Mouse (Mus musculus): ENCODE data around the gene Atrnl1. TPM values are rescaled to one million over a fixed set of nuclear protein-coding genes. Genes with fewer than 3 reads are reported as not detected.
"Not testable (repeated sequence)": the region's sequence is repeated elsewhere in the genome, so short reads cannot be mapped to it uniquely, and the experiment has no call there.

The Atrnl1 gene
- total RNA-seq, 2 experiments from 2014 or later, result 3.1 to 3.5 TPM

DNA sequence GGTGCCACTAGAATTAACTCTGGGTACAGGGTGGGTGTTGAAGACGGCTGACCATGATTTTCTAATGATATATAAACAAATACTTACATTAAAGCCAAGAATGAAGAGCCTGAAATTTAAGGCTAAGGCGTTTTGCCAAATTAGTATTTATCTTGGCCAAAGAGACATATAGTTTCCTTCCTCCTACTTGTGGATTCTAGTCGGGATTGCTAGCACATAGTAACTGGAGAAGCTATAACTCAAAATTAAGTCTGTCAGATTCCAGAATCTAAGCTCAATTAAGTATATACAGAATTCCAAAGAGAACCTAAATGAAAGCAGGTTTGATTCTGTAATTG, 192.6 kb downstream of the Atrnl1 start:
- no peak for ATAC-seq (replicated peaks; ENCODE audit: low FRiP score, poor library complexity, severe bottlenecking)

GRCm38 (mm10) chr19:57808363-57808762, 197.5 kb downstream of the Atrnl1 start:
- no peak for ATAC-seq (replicated peaks; ENCODE audit: low FRiP score, poor library complexity, severe bottlenecking)

DNA sequence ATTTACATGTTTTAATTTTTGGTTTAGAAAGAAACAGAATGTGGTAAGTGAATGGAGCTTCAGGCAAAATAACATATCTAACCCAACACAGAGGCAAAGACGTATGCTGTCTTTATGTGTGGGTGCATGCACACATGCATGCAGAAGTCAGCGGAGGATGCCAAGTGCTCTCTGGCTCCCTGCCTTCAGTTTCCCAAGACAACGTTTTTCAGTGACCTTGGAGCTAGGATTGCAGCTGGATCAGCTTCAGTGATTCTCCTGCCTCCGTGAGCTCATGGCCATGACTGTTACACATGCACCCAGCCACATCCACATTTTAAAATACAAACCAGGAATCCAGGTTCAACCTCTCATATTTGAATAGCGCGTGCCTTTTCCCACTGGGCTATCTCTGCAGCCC, 203.5 kb downstream of the Atrnl1 start:
- ATAC-seq (replicated peaks; ENCODE audit: low FRiP score, poor library complexity, severe bottlenecking), result no peak

DNA sequence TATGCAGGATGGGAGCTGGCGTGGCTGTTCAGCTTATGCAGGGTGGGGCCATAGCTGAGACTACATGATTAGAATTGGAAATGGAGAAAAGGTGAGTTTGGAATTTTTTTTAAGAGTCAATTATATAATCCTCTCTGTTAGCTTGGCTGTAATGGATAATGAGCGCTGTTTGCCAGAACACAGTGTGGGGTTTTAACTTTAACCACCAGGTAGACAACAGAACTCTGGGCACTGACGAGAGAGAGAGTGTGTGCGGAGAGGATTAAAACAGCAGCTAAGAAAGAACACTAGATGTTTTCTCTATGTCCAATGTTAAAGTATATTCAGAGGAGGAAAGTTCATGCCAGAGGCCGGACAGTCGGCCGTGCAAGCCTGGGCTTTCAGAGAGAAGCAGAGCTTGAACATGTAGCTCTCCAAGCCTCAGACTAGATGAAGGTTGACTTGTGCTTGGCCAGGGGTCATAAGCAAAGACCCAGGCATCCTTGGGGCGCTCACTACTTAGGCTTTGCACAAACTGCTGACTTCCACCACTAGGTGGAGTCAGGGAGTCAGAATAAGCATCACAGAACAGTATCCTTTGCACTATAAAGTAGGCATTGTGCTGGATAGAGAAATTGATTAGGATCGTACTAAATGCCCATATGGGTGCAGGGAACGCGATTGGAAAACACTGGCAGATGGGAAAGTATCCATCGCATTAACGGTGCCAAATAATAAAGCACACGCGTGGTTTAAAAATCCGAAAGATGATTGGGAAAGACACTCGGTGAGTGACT, 205.6 kb downstream of the Atrnl1 start:
- ATAC-seq (replicated peaks; ENCODE audit: low FRiP score, poor library complexity, severe bottlenecking), result no peak

GRCm38 (mm10) chr19:57817736-57818135, 206.9 kb downstream of the Atrnl1 start:
- ATAC-seq (replicated peaks; ENCODE audit: low FRiP score, poor library complexity, severe bottlenecking), result no peak

GRCm38 (mm10) chr19:57823446-57823845, 212.6 kb downstream of the Atrnl1 start:
- ATAC-seq (replicated peaks; ENCODE audit: low FRiP score, poor library complexity, severe bottlenecking), result no peak

DNA sequence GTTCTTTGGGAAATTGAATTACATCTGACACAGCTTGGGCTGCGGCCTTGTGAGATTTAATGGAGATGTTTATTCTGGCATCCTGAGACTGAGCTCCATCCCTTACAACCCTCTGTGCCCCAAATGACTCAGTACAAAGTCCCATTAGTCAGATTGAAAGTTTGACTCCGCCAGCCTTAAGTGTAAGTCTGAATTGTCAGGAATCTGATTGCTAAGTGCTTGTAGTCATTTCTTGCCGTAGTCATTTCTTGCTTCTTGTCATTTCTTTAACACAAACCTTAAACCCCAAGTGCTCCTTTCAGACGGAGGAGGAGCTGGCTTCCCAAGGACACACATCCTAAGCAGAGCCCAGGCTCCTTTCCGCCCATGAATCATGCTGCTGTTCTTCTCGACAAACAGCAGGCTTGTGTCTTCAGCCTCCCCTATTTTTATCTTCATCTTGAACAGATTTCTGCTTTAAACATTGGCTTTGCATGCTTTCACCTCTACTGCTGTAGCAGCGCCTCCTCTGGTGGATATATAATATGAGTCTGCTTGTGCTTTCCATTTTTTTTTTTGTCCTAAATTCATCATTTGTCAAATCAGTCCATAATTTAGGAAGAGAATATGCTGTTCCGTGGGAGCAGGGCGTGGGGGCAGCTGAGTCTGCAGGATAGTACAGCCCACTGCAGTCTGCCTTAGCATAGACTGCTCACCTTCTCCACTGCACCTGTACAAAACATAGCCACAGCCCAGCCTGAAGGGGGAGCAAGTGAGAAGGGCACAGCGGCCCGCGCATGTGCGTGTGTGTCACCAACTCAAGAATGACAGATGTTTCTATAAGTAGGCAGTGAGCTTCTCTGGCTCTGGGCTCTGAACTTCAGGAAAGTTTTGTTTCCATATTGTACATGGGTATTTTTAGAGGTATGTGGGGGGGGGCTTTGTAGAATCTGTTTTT, 214.7 kb downstream of the Atrnl1 start:
- no peak for ATAC-seq (replicated peaks; ENCODE audit: low FRiP score, poor library complexity, severe bottlenecking)

GRCm38 (mm10) chr19:57833083-57833482, 222.2 kb downstream of the Atrnl1 start:
- no peak for ATAC-seq (replicated peaks; ENCODE audit: low FRiP score, poor library complexity, severe bottlenecking)

GRCm38 (mm10) chr19:57837882-57838281, 227.0 kb downstream of the Atrnl1 start:
- no peak for ATAC-seq (replicated peaks; ENCODE audit: low FRiP score, poor library complexity, severe bottlenecking)

DNA sequence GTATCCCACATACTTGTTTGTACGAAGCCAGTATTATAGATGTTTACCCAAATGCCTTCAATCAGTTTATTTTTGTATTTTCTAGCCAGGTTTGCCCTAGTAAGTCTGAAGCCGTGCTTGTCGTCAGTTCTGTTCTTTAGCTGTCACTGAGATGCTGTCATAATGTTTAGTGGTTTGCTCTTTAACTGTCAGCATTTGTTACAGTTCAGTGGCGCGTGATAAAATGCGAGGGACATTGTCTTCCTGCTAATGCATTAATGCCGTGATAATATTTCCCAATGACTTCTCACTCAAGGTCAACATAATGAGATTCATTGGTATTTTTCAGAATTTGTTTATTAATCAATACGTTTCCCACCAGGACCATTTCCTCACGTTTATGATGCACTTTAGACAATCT, 227.7 kb downstream of the Atrnl1 start:
- no peak for ATAC-seq (replicated peaks; ENCODE audit: low FRiP score, poor library complexity, severe bottlenecking)

DNA sequence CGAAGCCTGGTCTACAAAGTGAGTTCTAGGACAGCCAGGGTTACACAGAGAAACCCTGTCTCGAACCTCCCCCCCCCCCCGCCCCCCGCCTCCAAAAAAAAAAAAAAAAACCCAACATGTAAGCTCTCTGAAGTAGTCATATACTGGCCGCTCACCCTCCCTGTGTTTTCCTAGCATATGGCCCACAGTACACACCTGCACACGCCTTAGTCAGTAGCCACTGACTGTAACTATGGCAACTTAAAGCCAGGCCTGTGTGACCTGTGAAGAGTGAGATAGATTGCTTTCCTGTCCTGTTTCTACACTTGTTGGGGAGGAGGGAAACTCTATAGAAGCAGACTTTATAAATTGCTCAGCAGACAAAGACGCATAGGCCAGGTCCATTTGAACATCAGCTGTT, 239.1 kb downstream of the Atrnl1 start:
- ATAC-seq (replicated peaks; ENCODE audit: low FRiP score, poor library complexity, severe bottlenecking), result no peak

DNA sequence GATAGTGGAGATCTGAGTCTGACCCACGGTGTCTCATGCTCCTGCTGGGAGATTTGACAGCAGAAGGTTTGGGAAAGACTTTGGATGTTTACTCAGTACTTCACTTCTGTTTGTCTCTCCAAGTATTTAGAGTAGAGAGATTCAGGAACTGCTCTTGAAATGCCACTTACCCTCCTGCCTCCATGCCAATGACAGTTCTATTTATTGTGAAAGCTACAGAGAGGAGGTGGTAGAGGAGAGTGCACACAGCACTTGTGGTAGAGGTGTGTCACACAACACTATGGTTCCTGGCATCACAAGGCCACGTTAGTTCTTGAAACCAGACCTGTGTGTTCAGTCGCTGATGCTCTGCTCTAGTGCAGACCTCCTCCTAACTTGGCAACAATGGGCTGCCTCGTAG, 257.5 kb downstream of the Atrnl1 start:
- ATAC-seq (replicated peaks; ENCODE audit: low FRiP score, poor library complexity, severe bottlenecking), result no peak

GRCm38 (mm10) chr19:57870871-57871270, 260.0 kb downstream of the Atrnl1 start:
- no peak for ATAC-seq (replicated peaks; ENCODE audit: low FRiP score, poor library complexity, severe bottlenecking)

GRCm38 (mm10) chr19:57876057-57876456, 265.2 kb downstream of the Atrnl1 start:
- ATAC-seq (replicated peaks; ENCODE audit: low FRiP score, poor library complexity, severe bottlenecking), result no peak

DNA sequence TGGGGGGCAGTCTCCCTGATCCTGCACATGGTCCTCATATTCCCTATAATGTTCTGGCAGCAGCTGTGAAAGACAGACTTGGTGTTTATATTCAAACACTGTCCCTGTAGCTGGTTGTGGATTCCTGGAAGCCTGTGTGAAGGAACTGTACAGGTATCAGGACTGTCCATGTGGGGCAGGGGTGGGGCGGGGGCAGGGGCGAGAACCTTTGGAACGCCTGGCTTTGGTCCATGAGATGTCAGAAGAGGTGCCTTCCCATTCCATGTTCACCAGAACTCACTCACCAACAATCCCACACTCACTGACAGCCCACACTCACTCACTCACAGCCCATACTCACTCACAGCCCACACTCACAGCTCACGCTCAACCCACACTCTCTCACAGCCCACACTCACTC, 266.5 kb downstream of the Atrnl1 start:
- ATAC-seq (replicated peaks; ENCODE audit: low FRiP score, poor library complexity, severe bottlenecking), result no peak

- no peak for ATAC-seq (replicated peaks; ENCODE audit: low FRiP score, poor library complexity, severe bottlenecking)
Measured at GRCm38 (mm10) chr19:57878583-57878982, 267.7 kb downstream of the Atrnl1 start.

- not testable (repeated sequence) for ATAC-seq (replicated peaks; ENCODE audit: low FRiP score, poor library complexity, severe bottlenecking)
Measured at GRCm38 (mm10) chr19:57879841-57880240, 269.0 kb downstream of the Atrnl1 start.

DNA sequence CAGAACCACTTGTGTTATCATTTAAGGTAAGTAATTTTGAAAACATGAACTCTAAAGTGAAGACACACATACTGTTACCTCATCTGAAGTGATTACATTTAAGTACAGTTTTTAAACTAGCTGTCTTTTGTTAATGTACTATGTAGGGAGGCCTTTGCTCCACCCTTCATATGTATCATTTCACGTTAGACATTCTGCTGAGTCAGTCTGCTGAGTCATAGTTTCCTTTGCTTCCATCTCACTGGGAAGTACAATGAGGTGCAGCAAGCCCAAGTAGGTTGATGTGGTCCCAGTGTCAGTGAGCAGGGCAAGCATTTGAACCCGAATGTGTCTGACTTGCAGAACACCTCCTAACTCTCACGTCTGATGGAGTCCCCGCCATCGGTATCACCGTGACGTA, 271.1 kb downstream of the Atrnl1 start:
- ATAC-seq (replicated peaks; ENCODE audit: low FRiP score, poor library complexity, severe bottlenecking), result no peak

- ATAC-seq (replicated peaks; ENCODE audit: low FRiP score, poor library complexity, severe bottlenecking), result no peak
Measured at GRCm38 (mm10) chr19:57888871-57889270, 278.0 kb downstream of the Atrnl1 start.

- ATAC-seq (replicated peaks; ENCODE audit: low FRiP score, poor library complexity, severe bottlenecking), result no peak
Measured at GRCm38 (mm10) chr19:57889741-57890140, 278.9 kb downstream of the Atrnl1 start.

GRCm38 (mm10) chr19:57890954-57891353, 280.1 kb downstream of the Atrnl1 start:
- no peak for ATAC-seq (replicated peaks; ENCODE audit: low FRiP score, poor library complexity, severe bottlenecking)
